Mouse (Mus musculus): ENCODE measurements around the gene Wdfy3.

DNA sequence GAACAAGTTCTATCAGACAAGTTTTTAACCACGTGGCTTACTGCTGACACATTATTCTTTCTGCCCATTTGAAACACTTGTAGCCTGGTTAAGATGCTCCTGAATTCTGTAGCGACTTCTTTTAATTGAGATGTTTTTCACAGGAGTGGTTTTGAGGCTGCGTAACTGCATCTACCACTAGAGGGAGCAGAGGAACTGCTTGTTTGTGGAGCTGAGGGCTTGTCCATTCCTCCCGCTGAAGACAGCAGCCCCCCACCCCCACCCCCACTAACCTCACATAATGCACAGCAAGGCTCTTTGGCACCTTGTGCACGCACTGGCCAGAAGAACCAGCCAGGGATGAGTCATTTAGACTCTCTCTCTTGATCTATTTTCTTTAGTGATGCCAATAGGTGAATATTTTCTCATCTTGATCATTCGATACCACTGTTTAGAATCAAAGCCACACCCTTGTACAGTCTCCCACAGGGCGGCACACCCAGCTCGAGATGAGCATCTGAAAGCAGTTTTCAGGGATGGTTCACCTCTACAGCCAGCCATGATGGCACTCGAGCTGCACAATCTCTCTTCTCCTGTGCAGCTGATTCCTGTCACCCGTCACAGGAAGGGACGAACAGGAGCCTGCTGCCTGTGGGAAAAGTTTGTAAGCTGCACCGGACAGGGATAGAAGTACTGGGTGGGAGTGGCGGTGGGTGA is 175.8 kb downstream of the Wdfy3 start:
- TF ChIP-seq ZC3H11A (IDR thresholded peaks at IDR 0.05; ENCODE audit: borderline replicate concordance, low read depth, low read length): no peak
- no peak for TF ChIP-seq HCFC1 (IDR thresholded peaks at IDR 0.05; ENCODE audit: borderline replicate concordance, insufficient read depth, low read length)
